ENCODE assay signal across 8 mouse cellular contexts in the genomic region with DNA sequence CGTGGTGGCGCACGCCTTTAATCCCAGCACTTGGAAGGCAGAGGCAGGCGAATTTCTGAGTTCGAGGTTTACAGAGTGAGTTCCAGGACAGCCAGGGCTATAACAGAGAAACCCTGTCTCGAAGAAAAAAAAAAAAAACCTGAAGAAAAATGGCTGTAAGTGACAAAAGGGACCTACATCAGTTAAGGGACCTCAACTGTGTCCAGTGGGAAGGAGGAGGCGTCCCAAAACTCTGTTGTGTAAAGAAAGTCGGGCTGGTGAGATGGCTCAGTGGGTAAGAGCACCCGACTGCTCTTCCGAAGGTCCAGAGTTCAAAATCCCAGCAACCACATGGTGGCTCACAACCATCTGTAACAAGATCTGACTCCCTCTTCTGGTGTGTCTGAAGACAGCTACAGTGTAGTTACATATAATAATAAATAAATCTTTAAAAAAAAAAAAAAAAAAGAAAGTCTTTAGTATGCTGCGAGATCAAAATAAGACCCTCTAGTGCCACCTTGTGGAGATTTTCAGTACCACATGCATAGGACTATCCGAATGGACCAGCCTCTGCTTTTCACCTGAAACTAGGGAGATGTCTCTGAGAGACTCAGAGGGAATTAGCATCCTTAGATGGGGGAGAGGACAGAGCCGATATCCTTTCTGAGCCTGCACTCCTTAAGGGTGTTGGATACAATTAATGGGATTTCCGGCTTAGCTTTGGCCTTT. TPM values are rescaled to one million over a fixed set of nuclear protein-coding genes. Genes with fewer than 3 reads are reported as not detected.
DNase-seq lines count a peak whose midpoint lies in the region; ATAC-seq and TF ChIP-seq lines count a peak whose summit lies in the region.
"Not testable (repeated sequence)": the region's sequence is repeated elsewhere in the genome, so short reads cannot be mapped to it uniquely, and the experiment has no call there.

No protein-coding gene starts in this region.

- ATAC-seq in liver, embryonic 14.5 days (ENCODE audit: insufficient read depth); neural tube, embryonic 12.5 days (ENCODE audit: low FRiP score, low read depth): not testable (repeated sequence)

- H3K4me1 ChIP-seq in E14TG2a.4 (replicated peaks; ENCODE audit: low read depth, low read length), result peaks cover 58% of the 10 kb centered on the region
- H3K4me1 ChIP-seq in embryonic facial prominence, embryonic 10.5 days, result peaks cover 27% of the 10 kb centered on the region
- H3K4me1 ChIP-seq in liver, embryonic 14.5 days (replicated peaks; ENCODE audit: control insufficient read depth in 2 of 2, insufficient read depth in 2 of 2, low read length in 1 of 2), result not testable (repeated sequence)
- peaks cover 16% of the 10 kb centered on the region for H3K4me1 ChIP-seq in neural tube, embryonic 12.5 days
- peaks cover 14% of the 10 kb centered on the region for H3K4me1 ChIP-seq in thymus, adult 2 months (replicated peaks; ENCODE audit: control insufficient read depth, insufficient read depth, low read length)

- H3K4me2 ChIP-seq in liver, embryonic 14.5 days (ENCODE audit: low read depth), result not testable (repeated sequence)
- H3K4me2 ChIP-seq in neural tube, embryonic 12.5 days (replicated peaks), result 0 out of 2 replicates have a peak overlapping the region, but pooled peaks have one; percentile 5

- not testable (repeated sequence) for H3K9ac ChIP-seq in liver, embryonic 14.5 days (replicated peaks); neural tube, embryonic 12.5 days

- not testable (repeated sequence) for TF ChIP-seq EP300 in liver, embryonic 14.5 days (IDR thresholded peaks at IDR 0.05; ENCODE audit: low read depth)

- not testable (repeated sequence) for H3K27ac ChIP-seq in embryonic facial prominence, embryonic 10.5 days (replicated peaks); liver, embryonic 14.5 days; neural tube, embryonic 12.5 days; thymus, adult 2 months (ENCODE audit: control insufficient read depth, insufficient read depth, low read length)

- peak; percentile 74 for TF ChIP-seq CTCF in E14TG2a.4 (conservative IDR thresholded peaks at IDR 0.05; ENCODE audit: low read length)
- TF ChIP-seq CTCF in brain, embryonic 14.5 days (IDR thresholded peaks at IDR 0.05; ENCODE audit: borderline replicate concordance, extremely low read depth, insufficient read depth, insufficient read length), result peak; percentile 58; the same call in 1 of the 2 replicates
- peak; percentile 72 for TF ChIP-seq CTCF in liver, embryonic 14.5 days (IDR thresholded peaks at IDR 0.05; ENCODE audit: low read depth)
- not testable (repeated sequence) for TF ChIP-seq CTCF in thymus, adult 2 months (IDR thresholded peaks at IDR 0.05; ENCODE audit: borderline replicate concordance, control insufficient read depth, extremely low read depth, insufficient read depth, low read length, poor library complexity)

- peak; percentile 82 for DNase-seq in brain, embryonic 14.5 days (ENCODE audit: low read depth)
- DNase-seq in embryonic facial prominence, embryonic 10.5 days (ENCODE audit: low spot score), result peak; percentile 67
- DNase-seq in heart, postnatal 10 days, result peak; percentile 82 to 91
- DNase-seq in layer of hippocampus, adult 18-20 months (ENCODE audit: low spot score in 2 of 2), result peak; percentile 44 to 89
- DNase-seq in liver, embryonic 14.5 days (ENCODE audit: low read depth in 3 of 3, low spot score in 3 of 3), result peak; percentile 49 to 56 (median 55)
- DNase-seq in thymus, adult 2 months, result peak; percentile 80

- intact Hi-C loops in heart, postnatal 10 days (cut with DNase I), result loop anchor here (10.0 kb wide), 1 partner anchor 313 kb away; no protein-coding TSS in a partner anchor

- H3K4me3 ChIP-seq in E14TG2a.4 (replicated peaks; ENCODE audit: low read length), result peak overlapping the region; percentile 56
- H3K4me3 ChIP-seq in embryonic facial prominence, embryonic 10.5 days; liver, embryonic 14.5 days (ENCODE audit: insufficient read depth in 1 of 2, low read depth in 2 of 2, low read length in 2 of 2); neural tube, embryonic 12.5 days; thymus, adult 2 months (ENCODE audit: control insufficient read depth, insufficient read depth, low read length): not testable (repeated sequence)

- H3K36me3 ChIP-seq in E14TG2a.4 (ENCODE audit: insufficient read depth, low read length); liver, embryonic 14.5 days (replicated peaks; ENCODE audit: control insufficient read depth, insufficient read depth, low read depth); neural tube, embryonic 12.5 days; thymus, adult 2 months (ENCODE audit: control insufficient read depth, insufficient read depth, low read length): not testable (repeated sequence)
- peaks cover 18% of the 10 kb centered on the region for H3K36me3 ChIP-seq in embryonic facial prominence, embryonic 10.5 days (replicated peaks)

- not testable (repeated sequence) for H3K9me3 ChIP-seq in E14TG2a.4 (ENCODE audit: low read length); embryonic facial prominence, embryonic 10.5 days; liver, embryonic 14.5 days (ENCODE audit: control insufficient read depth, low read length); neural tube, embryonic 12.5 days

- WGBS in embryonic facial prominence, embryonic 10.5 days, result 39% methylated on average over 14 of the region's 14 CpGs
- 35% methylated on average over 14 of the region's 14 CpGs for WGBS in liver, embryonic 14.5 days (ENCODE audit: insufficient replicate concordance)
- 40% methylated on average over 14 of the region's 14 CpGs for WGBS in neural tube, embryonic 12.5 days
- WGBS in thymus, adult 2 months, result 41% methylated on average over 14 of the region's 14 CpGs

- TF ChIP-seq POLR2A in brain, embryonic 14.5 days (IDR thresholded peaks at IDR 0.05; ENCODE audit: borderline replicate concordance, extremely low read depth, insufficient read depth, insufficient read length, poor library complexity, severe bottlenecking); thymus, adult 2 months (IDR thresholded peaks at IDR 0.05; ENCODE audit: control insufficient read depth, extremely low read depth, insufficient read depth, low read length, poor library complexity): not testable (repeated sequence)

- peaks cover 69% of the 10 kb centered on the region for H3K27me3 ChIP-seq in E14TG2a.4 (ENCODE audit: insufficient read depth, low read length)
- H3K27me3 ChIP-seq in embryonic facial prominence, embryonic 10.5 days (replicated peaks; ENCODE audit: low read depth, poor library complexity, severe bottlenecking), result peaks cover 60% of the 10 kb centered on the region
- H3K27me3 ChIP-seq in liver, embryonic 14.5 days (ENCODE audit: control insufficient read depth, insufficient read depth, low read length), result peaks cover 33% of the 10 kb centered on the region
- H3K27me3 ChIP-seq in neural tube, embryonic 12.5 days (replicated peaks), result peaks cover 31% of the 10 kb centered on the region
- not testable (repeated sequence) for H3K27me3 ChIP-seq in thymus, adult 2 months (ENCODE audit: control insufficient read depth, insufficient read depth, low read length)

RNA-seq across cellular contexts. Expression of gene Gnat1, which starts 1.5 kb away (rescaled TPM):
- polyA plus RNA-seq in brain, embryonic 14.5 days (2012; rRNA removed), result 0.39 and 0.48 TPM in 2 replicates
- 3.4 and 4.3 TPM in 2 replicates for polyA plus RNA-seq in embryonic facial prominence, embryonic 10.5 days (2016; fragmentation: Nextera tagmentation; extraction: Ambion mirVana)
- not detected for total RNA-seq in heart, postnatal 10 days (2021)
- not detected for total RNA-seq in layer of hippocampus, adult 18-20 months (2021)
- polyA plus RNA-seq in liver, embryonic 14.5 days (2012; rRNA removed), result not detected in 2 replicates
- polyA plus RNA-seq in liver, embryonic 14.5 days (2014; fragmentation: Nextera tagmentation; extraction: Ambion mirVana), result 0.62 and 0.76 TPM in 2 replicates
- 1.3 and 2.3 TPM in 2 replicates for polyA plus RNA-seq in neural tube, embryonic 12.5 days (2016; fragmentation: Nextera tagmentation; extraction: Ambion mirVana)
- 0.13 and 0.34 TPM in 2 replicates for polyA plus RNA-seq in thymus, adult 2 months (2012; rRNA removed)

RNA-seq across cellular contexts. Expression of gene Slc38a3, which starts 8.6 kb away (rescaled TPM):
- 79.7 and 82.3 TPM in 2 replicates for polyA plus RNA-seq in brain, embryonic 14.5 days (2012; rRNA removed)
- polyA plus RNA-seq in embryonic facial prominence, embryonic 10.5 days (2016; fragmentation: Nextera tagmentation; extraction: Ambion mirVana), result 5.6 and 6.6 TPM in 2 replicates
- total RNA-seq in heart, postnatal 10 days (2021), result 10 to 100 TPM; 20.5 to 22.6 TPM
- 10 to 100 TPM; 57.8 to 62.6 TPM for total RNA-seq in layer of hippocampus, adult 18-20 months (2021)
- polyA plus RNA-seq in liver, embryonic 14.5 days (2012; rRNA removed), result 23.5 and 25.0 TPM in 2 replicates
- 15.7 and 19.7 TPM in 2 replicates for polyA plus RNA-seq in liver, embryonic 14.5 days (2014; fragmentation: Nextera tagmentation; extraction: Ambion mirVana)
- 12.8 and 14.1 TPM in 2 replicates for polyA plus RNA-seq in neural tube, embryonic 12.5 days (2016; fragmentation: Nextera tagmentation; extraction: Ambion mirVana)
- polyA plus RNA-seq in thymus, adult 2 months (2012; rRNA removed), result 9.1 and 11.2 TPM in 2 replicates

RNA-seq across cellular contexts. Expression of gene Sema3f, which starts 32.3 kb away (rescaled TPM):
- 163 and 176 TPM in 2 replicates for polyA plus RNA-seq in brain, embryonic 14.5 days (2012; rRNA removed)
- 13.2 and 21.4 TPM in 2 replicates for polyA plus RNA-seq in embryonic facial prominence, embryonic 10.5 days (2016; fragmentation: Nextera tagmentation; extraction: Ambion mirVana)
- 10 to 100 TPM; 19.4 to 22.2 TPM for total RNA-seq in heart, postnatal 10 days (2021)
- total RNA-seq in layer of hippocampus, adult 18-20 months (2021), result 1 to 10 TPM; 2.8 to 5.9 TPM
- polyA plus RNA-seq in liver, embryonic 14.5 days (2012; rRNA removed), result 3.1 and 3.5 TPM in 2 replicates
- 0.69 and 1.1 TPM in 2 replicates for polyA plus RNA-seq in liver, embryonic 14.5 days (2014; fragmentation: Nextera tagmentation; extraction: Ambion mirVana)
- 21.4 and 21.5 TPM in 2 replicates for polyA plus RNA-seq in neural tube, embryonic 12.5 days (2016; fragmentation: Nextera tagmentation; extraction: Ambion mirVana)
- polyA plus RNA-seq in thymus, adult 2 months (2012; rRNA removed), result 35.5 and 41.3 TPM in 2 replicates

RNA-seq across cellular contexts. Expression of gene Gnai2, which starts 42.8 kb away (rescaled TPM):
- polyA plus RNA-seq in brain, embryonic 14.5 days (2012; rRNA removed), result 488 and 561 TPM in 2 replicates
- polyA plus RNA-seq in embryonic facial prominence, embryonic 10.5 days (2016; fragmentation: Nextera tagmentation; extraction: Ambion mirVana), result 334 and 363 TPM in 2 replicates
- total RNA-seq in heart, postnatal 10 days (2021), result 100 to 1,000 TPM; 422 to 478 TPM
- total RNA-seq in layer of hippocampus, adult 18-20 months (2021), result 100 to 1,000 TPM; 228 to 231 TPM
- polyA plus RNA-seq in liver, embryonic 14.5 days (2012; rRNA removed), result 94.3 and 124 TPM in 2 replicates
- 137 and 138 TPM in 2 replicates for polyA plus RNA-seq in liver, embryonic 14.5 days (2014; fragmentation: Nextera tagmentation; extraction: Ambion mirVana)
- 465 and 488 TPM in 2 replicates for polyA plus RNA-seq in neural tube, embryonic 12.5 days (2016; fragmentation: Nextera tagmentation; extraction: Ambion mirVana)
- 1,154 and 1,267 TPM in 2 replicates for polyA plus RNA-seq in thymus, adult 2 months (2012; rRNA removed)
